Mouse (Mus musculus) c-Kit-positive CD71-positive TER-119-positive erythroid progenitor cells, embryonic 14.5 days (primary cell): ENCODE measurements at regions not wholly inside any gene's neighbourhood (a gene's known extent, or its start where the extent isn't known, plus 50 kb on each side); places are given as distances from the start of the nearest gene placed in this dataset.

Experiments
- DNase-seq: peaks from one replicate; pipeline ENCODE4 v3.0.0-alpha.2; 2013; ENCODE audit warnings: low spot score

- DNase-seq = no peak
These were observed 674.0 kb downstream of the Gsdmc2 start for GRCm38 (mm10) chr15:63171003-63171402.

GRCm38 (mm10) chr15:63170171-63170570, 674.8 kb downstream of the Gsdmc2 start:
- no peak for DNase-seq

DNA sequence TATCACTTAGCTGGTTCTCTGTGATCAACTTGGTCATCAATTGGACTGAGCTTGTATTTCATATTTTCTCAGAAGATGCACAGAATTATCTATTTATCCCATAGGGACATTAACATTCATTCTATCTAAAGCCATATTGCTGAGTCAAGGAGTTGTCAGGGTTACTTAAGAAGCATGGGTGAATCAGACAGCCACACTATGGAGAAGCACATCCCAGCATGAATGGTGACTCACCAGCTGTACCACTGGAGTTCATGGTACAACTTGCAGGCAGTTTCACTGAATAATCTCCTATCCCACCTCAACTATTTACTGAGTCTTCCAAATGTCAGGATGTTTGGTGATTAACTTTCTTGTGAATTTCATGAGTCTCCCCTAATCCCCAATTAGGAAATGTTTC, 678.6 kb downstream of the Gsdmc2 start:
- no peak for DNase-seq

DNA sequence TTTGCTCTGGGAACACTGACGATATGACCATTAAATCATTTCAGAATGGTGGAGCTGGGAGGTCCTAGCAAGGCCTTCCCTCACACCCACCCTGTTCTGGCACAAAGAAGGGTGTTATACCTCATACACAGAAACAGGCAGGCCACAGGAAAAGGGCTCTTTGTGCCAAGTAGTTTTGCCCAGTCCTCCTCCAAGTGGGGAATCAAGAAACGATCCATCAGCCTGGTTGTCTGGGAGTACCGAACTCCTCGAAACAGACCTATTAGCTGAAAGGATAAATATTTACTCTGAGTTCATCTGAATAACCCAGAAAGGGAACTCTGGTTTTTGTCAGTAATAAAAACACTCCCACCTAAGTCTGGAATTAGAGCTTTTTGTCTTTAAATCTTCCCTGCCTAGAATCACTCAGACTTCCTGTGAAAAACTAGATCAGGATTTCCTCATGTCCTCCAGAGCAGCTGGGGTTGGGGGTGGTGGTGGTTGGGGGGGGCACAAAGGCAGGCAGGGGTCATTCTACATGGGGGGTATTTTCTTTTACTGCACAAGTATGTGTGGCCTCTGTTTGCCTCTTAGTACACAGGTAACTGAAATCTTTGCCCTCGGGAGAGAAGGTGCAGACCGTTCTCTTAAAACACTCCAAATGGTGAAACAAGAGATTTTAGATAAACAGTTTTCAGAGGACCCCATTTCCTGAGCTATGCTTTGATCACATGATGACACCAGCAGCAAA, 681.3 kb downstream of the Gsdmc2 start:
- DNase-seq = no peak

GRCm38 (mm10) chr15:63162881-63163549, 682.0 kb downstream of the Gsdmc2 start:
- DNase-seq = no peak

DNA sequence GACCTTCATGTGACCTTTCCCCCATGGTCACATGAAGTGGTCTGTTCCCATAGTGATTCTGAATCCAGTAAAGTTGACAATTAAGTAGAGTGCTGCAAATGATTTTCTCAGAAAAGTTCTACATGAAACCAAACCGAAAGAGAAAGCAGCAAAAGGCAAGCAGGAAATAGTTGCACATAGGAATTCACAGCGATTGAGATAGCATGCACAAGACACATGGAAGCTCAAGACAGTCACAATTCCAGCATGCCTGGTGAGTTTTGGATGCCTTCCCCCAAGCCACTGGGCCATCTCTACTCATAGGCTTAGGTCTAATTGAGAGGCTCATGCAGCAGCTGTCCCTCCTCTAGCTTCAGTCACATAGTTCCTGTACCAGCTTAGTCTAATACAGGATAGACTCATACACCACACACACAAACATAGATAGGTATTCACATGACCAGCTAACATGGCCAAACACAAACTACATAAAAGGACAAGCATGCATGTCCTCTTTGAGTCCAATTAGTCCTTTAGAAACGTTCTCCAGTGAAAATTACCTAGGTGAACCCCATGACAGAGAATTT, 721.8 kb downstream of the Gsdmc2 start:
- DNase-seq = no peak

GRCm38 (mm10) chr15:63112918-63113317, 732.1 kb downstream of the Gsdmc2 start:
- no peak for DNase-seq

DNA sequence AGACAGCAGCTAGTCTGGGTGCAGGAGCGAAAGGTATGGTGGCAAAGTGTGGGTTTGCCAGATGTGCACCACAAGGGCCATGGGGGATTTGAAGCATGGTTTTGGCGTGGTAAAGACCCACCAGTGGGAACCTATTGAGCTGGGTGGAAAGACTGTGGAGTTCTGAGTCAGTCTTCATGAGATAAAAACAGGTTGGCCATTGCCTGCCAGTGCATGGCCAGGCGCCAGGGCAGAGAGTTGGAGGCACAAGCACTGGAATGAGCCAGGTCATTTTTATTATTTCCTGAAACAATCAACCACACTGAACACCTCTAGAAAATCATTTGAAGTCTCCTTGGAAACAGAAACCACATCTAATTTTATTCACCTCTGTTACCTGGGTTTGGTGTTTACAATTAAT, 744.9 kb downstream of the Gsdmc2 start:
- no peak for DNase-seq

DNA sequence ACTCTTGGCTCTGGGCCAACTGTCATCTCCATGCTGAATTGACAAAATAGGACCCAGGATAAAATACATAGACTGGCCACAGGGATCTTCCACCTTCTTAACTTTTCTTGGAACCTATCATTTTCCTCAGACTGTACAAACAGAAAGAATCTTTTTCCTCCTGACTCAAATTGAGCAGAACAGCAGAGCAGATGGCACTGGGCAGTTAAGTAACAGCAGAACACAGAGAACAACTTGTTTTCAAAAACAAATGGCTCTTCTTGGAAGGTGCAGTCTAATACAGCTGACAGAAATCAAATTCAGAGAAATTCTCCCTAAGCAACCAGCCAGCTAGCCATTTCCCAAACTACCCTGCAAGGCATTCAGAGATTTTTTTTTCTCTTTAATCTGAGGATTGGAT, 763.0 kb downstream of the Gsdmc2 start:
- DNase-seq = no peak

DNA sequence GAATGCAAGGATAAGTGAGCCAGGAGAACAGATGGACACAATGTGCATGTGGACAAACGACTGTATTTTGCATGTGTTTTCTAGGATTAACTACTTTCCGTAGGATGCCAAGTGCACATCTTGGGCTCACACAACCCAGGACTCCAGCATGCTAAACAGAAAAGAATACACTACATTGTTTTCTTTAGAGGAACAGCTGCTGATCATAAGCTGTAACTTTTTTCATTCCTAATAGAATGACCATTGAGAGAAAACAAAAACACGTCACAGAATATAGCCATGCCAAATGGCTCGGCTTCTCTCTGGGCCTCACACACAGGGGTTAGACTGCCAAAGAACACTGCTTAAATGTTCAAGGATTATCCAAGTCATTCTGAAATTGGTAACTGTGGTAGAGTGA, 765.2 kb downstream of the Gsdmc2 start:
- DNase-seq = no peak

- no peak for DNase-seq
These were observed 773.1 kb downstream of the Gsdmc2 start for GRCm38 (mm10) chr15:63071921-63072320.

DNA sequence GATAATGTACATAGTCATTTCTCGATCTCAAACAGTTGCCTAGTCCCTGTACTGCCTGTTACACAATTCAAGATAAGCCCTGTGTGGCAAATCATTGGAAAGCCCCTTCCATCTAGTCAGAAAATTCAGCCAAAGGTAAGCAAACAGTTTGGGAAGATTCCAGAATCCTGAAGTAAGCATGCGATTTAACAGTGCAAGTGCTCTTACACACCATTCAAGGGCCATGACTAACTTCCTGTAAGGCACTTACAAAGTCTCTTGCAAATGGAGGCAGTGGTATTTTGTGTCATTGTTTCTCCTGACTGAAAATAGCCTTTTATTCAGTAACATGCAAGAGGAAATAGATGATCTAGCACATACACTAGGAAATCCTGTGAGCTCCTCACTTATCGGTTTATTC, 777.9 kb downstream of the Gsdmc2 start:
- no peak for DNase-seq

DNA sequence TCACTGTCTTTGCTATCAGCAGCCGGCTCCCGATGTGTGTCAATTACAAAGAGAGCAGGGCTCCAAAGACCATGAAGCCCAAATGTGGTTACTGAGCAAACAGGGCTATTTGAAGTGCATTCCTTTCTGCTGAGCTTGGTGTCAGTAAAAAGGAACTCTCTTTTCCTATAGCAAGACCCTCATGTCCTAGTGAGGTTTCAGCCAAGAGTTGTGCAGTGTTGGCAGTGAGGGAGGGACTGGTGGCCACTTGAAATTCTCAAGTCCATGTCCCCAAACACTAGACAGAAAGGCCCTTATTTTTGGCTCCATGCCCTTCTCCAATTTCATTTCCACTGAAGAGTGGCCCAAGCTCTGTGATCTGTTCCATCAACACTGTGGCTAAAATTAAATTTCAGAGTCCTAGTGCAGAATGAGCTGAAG, 778.9 kb downstream of the Gsdmc2 start:
- DNase-seq = no peak

GRCm38 (mm10) chr15:63061891-63062290, 783.1 kb downstream of the Gsdmc2 start:
- DNase-seq = no peak

DNA sequence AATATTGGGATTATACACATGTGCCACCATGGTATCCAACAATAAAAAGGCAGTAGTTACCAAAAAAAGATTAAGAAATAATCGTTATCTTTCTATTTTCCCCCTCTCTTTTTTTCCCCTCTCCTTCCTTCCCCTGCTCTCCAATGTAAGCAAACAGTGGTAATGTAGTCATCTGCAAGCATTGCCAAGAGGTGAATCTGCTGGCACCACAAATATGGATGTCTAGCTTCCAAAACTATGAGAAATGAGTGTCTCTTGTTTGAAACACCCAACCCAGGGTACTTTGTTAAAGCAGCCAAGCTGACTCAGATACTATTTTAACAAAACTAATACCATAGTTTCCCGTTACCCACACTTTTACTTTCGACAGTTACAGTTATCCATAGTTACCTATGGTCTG, 784.2 kb downstream of the Gsdmc2 start:
- no peak for DNase-seq

- no peak for DNase-seq
These were observed 792.3 kb downstream of the Gsdmc2 start for GRCm38 (mm10) chr15:63052570-63053255.

- no peak for DNase-seq
These were observed 794.9 kb downstream of the Gsdmc2 start for GRCm38 (mm10) chr15:63050033-63050432.

GRCm38 (mm10) chr15:63042367-63042766, 802.6 kb downstream of the Gsdmc2 start:
- DNase-seq = no peak

GRCm38 (mm10) chr15:63036241-63036640, 808.7 kb downstream of the Gsdmc2 start:
- no peak for DNase-seq

DNA sequence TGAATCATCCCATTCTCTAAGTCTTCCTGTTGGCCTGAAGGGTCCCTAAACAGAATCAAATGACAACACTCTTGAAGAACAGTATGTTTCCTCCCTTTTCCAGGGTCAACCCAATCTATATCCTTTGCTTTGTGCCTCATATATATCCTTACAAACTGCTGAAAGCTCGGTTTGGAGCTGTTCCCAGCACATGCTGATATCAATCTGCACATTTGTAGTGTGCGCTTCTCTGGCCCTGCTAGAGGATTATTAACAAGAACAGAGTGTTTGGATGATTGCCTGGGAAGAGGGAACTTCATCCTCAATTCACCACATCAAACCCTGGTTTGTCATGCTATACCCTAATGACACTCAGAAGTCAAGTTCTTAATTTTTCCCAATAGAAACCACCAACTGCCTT, 824.2 kb downstream of the Gsdmc2 start:
- no peak for DNase-seq

GRCm38 (mm10) chr15:63017966-63018365, 827.0 kb downstream of the Gsdmc2 start:
- no peak for DNase-seq

DNA sequence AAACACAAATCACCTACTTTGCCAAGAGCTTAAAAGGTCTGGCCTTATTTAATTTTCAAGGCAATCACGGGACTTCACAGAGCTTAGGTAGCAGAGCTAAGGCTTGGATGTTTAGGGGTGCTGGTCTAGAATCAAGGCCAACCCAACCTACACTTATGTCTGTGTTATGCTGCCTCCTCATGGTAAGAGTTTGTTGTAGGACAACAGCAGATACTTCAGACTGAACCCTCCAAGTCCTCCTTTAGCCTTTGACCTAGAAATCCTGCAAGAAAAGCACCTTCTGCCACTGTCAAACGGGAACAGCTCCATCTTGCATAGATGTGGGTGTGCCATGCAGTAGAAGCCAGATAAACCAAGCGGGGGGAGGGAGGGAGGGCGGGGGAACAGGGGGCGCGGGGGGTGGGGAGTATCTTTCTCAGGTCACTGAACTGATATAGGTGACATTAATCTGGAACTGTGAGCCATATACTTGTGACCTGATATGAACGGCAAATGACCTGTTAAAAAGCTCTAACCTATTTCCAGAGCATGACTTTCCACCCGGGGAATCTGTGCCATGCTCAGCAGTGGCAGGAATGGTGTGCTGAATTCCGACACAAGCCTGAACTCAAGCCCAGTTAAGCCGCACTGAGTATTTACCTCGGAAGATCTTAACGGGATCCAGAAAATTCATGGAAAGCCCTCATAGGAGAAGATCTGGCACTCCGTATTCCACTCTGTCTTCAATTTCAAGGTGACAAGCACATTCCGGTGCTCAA, 838.3 kb downstream of the Gsdmc2 start:
- DNase-seq = no peak
